Mouse (Mus musculus) left cerebral cortex, postnatal 4 days (tissue): Measurements from ENCODE around the gene Alcam. TPM values are rescaled to one million over a fixed set of nuclear protein-coding genes. Genes with fewer than 3 reads are reported as not detected.
A peak's percentile ranks its signal among the peaks of the same experiment; 100 is the strongest.

Experiments
- DNase-seq: peaks from one replicate; pipeline ENCODE4 v3.0.0-alpha.2; 2022
- intact Hi-C: fragments of 180-260 bp; cut with DNase I; formaldehyde crosslinking; loops from one replicate; pipeline ENCODE4 v1.15.1; 2025
- total RNA-seq, 2 experiments: library from RNA; stranded (reverse); gene quantifications; 2 replicates each; pipeline ENCODE4 v1.2.3; 2021

Gene Alcam
- total RNA-seq, 2 experiments from 2014 or later = 147 to 150 TPM

DNA sequence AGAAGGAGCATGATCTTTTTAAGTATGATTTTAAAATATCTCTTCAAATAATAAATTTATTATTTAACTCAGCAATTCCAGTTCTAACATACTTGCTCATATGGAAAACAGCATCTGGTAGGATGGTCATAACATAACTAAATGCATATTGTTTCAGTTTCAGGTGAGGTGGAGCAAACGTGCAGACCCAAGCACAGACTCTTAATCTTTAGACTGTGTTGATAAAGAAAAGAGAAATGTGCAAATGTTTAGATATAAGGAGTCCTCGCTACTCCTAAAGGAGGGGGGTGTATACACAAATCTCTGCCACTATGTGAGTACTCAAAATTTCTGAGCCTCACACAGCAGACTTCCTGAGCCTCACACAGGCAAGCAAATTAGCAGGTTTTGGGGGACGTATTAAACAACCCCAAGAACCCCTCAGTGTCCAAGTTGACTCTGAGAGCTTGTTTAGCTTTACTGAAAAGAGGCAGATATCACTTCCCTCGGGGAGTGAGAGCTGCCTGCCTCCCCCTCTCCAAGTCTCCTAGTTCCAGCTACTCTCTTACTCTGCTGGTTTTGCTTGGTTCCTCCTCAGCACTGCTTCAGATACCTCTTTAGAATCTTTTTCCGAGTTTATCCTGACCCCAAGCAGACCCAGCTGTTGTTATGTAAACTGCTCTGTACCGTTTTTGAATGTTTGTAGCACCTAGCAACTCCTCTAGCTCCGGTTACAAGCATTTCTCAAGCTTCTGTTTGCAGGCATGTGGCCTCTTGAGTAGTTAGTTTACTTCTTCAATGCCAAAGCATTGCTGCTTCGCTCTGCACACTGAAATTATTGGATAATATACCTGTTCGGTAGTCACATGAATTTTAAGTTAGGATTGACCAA is 10.0 kb downstream of the Alcam start:
- intact Hi-C loops = no loop called here
- DNase-seq = no peak

DNA sequence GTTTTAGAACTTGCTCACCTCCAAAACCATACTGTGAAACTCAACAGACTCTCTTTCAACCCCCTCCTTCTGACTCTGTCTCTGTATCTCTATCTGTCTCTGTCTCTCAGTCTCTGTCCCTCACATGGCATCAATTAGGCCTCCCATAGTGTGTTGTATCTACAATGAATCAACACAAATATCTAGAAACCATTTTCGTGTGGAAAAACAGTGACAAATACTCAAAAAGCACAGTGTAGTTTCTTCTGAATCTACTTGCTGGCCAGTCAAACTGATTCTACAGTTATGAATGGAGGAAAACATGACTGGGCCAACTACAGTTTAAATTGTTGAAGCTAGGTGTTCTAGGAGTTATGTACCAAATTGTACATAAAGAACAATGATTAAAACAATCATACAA is 10.8 kb downstream of the Alcam start:
- DNase-seq = no peak
- intact Hi-C loops = no loop called here

DNA sequence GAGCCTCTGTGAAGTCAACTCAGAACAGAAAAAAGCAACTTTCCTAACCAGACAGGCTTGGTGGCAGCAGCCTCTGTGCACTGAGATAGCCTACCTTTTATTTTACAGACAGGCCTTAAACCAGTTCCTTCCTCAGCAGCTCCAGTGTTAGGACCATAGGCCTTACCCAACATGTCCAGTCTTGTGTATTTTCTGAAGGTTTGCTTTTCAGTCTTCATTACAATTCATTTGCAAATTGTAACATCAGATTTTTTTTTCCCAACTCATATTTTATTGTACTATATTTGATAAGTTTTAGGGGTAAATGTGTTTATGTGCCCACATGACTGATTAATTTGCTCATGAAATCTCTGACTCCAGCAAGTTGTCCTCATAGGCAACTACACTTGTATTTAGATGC is 14.3 kb downstream of the Alcam start:
- intact Hi-C loops = no loop called here
- no peak for DNase-seq

DNA sequence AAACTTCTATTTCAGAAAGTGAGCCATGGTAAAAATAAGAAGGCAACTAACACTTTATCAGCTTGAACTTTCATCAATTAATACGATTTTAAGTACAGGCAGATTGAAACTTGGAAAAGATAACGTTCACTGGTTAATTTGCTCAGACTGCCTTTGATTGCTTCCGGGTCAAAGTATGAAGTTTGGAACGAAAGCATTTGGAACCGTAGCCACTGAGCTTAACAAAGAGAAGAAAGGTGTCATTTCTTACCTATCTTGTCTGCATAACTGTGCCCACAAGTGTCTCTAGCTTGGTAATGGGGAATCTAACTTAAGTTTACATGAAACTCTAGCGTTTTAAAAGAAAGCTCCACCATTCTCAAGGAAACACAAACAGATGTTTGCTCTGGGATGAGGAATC is 14.9 kb downstream of the Alcam start:
- no peak for DNase-seq
- intact Hi-C loops = no loop called here

DNA sequence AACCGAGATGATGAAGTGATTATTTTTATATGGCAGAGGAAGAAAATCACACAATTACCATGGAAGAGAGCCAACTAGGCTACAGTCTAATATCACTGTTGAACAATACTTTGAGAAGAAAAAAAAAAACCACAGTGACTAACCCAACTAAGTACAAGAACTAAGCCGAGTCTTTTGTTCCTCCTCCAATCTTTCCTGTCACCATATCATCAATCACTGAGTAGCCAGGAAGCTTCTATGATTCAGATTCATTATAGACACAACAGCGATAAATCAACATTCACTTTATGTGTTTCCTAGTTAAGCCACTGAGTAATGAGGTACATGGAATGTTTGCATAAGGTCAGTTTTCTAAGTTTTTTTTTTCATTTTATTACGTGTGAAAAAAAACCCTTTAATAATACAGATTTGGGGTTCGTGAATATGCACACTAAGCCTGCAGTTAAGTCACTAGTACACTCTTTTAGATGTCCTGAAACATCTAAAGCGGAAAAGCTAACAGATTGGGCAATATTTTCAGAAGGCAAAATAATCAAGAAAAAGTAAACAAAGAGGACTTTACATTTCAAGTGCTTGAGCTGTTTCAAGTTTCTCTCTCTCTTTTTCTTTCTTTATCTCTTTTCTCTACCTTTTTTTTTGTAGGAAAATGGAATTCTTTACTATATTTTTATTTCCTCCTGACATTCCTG is 15.5 kb downstream of the Alcam start:
- intact Hi-C loops = no loop called here
- DNase-seq = no peak

DNA sequence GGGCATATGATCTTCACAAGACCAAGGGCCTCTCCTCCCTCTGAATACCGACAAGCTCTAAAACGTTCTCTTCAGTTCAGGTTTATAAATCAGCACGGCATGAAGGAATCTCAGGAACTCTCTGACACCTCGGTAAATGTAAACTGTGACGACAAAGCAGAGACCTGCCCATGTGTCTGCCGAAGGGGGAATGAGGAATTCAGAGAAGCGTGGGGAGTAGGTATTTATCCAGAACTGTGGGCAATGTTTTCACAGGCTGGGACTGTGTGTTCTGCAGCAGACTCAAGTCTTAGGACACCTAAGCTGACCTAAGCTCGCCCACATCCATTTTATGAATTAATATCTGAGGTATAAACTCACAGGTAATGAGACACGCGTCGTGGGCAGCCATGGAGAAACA is 20.7 kb downstream of the Alcam start:
- no peak for DNase-seq
- intact Hi-C loops = no loop called here

DNA sequence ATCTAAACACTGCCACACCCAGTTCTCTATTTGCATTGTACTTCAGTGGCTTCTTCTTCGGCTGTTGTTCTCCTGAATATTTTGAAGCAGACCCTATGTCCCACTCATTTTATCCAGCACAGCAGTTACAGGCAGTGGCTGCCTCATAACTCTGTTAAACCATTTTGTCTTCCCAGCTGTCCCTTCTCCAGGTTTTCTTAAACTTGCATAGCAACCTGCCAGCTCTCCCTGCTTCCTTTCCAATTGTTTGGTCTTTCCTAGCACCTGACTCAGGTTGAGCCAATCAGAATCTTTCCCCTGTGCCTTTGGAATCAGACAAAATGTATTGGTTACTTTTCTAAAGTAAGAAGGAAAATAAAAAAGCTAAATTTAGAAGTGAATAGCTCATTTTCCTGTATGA is 21.8 kb downstream of the Alcam start:
- DNase-seq = no peak
- intact Hi-C loops = no loop called here

DNA sequence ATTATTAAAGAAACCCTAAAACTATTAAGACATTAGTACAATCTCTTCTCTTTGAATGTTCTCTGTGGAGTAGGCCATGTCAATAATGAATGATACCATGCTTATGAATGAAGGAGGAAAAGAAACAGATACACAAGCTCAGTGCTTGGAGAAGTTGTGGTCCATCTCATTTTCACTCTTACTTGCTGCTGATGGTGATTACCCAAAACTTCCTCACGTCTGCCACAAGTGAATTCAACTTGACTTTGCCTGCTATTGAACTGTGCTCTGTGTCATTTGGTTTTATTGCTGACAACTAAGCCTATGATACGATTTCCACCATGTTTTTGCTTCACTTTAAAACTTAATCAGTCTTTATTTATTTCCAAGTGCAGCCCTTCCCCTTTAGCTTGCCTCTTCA is 22.3 kb downstream of the Alcam start:
- DNase-seq = no peak
- intact Hi-C loops = no loop called here

DNA sequence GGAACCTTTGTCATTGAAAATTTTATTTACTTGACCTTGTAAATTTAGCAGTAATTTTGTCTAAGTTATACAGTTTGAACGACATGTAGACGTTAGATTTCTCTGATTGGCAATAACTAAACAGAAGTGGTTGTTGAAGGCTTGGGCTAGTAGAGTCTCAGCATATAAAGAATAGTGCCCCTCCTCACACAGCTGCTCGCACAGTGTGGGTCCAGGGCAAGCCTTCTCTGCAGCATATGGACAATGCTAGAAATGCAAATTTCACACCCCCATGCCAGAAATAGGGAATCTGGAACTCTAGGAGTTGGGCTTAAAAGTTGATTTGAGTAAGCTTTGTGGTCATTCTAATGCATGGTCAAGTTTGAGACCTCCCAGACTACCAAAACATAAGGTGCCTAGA is 23.8 kb downstream of the Alcam start:
- intact Hi-C loops = no loop called here
- DNase-seq = peak; percentile 70

DNA sequence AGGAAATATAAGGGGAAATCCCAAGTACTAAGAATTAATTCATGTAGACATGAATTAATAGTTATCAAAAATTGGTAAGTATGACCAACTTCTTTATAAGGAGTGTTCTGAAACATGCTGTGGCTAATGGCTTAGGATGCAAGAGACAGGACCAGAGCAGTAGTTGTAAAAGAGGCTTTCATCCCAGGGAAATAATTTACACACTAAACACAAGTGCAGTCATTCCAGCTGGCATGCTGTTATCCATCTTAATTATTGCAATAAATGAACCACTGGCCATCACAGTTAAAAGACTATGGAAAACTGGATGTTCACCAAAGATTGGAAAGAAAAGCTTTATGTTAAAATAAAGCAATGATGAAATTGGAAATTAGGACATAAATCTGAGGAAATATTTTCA is 24.2 kb downstream of the Alcam start:
- peak; percentile 5 for DNase-seq
- intact Hi-C loops = no loop called here

DNA sequence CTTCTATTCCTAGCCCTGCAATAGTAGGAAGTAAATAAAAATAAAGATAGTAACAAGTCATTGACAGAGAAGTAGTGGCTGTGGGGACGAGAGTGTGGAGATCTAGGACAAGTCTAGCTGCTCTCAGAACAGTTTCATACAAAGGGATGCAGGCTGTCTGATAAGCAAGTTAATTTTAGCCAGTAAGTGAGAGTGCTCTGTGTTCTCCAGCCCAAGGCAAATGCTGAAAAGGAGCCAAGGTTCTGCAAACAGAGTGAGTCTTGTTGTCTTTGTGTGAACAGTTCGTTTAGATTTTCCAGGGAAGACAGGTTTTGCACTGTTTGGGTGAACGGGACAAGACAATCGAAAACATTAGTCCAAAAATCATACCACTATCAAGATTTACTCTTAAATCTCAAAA is 25.4 kb downstream of the Alcam start:
- intact Hi-C loops = no loop called here
- DNase-seq = peak; percentile 16

DNA sequence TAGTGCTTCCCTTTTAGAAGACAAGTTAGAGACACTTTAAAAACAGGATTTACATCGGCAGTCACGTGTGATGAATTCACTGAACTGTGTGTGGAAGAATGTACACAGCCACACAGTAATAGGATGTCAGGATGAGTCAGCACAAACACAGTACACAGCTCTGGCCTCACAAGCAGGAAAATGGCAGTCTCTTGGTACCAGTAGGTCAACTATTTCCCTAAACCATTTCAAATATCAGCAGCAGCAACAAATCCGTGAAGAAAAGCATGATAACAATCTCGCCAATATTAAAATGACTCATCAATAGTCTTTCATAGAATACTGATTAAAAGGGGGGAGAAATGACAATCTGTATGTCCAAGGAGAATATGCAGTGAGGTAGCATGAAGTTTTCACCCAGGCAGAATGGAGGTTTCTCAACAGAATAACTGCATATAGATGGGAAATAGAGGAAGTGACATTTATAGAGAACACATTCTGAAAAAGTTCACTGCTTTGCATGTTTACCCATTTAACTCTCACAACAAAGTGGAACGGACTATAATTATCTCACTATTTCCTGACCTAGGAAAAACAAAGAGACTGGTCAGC is 35.2 kb downstream of the Alcam start:
- intact Hi-C loops = no loop called here
- DNase-seq = no peak

DNA sequence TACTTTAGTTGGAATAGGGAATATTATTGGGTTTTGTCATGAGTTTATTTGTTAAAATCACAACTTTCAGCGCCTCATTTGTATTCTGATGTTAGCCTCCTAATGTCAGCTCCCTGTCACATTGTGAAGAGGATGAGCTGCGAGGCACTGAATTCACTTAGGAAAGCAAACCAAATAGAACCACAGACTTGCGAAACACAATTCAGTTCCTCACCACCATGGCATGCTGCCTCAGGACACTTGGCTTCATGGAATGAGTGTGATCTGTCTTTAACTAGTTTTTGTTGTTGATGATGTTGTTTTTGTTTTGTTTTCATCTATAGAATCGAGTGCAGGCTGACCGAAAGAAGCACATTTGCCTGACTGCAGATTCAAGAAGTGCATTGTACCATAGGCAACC is 35.9 kb downstream of the Alcam start:
- intact Hi-C loops = no loop called here
- no peak for DNase-seq

DNA sequence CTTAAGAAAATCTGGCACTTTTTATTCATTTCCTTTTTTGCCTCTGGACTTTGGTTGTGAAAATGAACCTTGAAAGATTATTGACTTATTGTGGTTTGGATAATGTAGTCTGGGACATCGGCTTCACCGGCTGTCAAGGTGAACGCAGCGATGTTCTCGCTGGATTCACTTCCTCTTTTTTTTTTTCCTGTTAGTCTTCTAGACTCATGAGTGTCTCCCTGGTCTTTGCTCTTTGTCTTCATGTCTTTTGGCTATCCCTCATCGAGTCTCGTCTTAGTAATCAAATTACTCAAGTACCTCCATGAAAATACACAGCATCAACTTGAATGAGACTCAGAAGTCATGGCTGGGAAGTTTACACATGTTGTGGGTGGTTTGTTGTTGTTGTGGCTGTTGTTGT is 36.7 kb downstream of the Alcam start:
- intact Hi-C loops = no loop called here
- DNase-seq = no peak

DNA sequence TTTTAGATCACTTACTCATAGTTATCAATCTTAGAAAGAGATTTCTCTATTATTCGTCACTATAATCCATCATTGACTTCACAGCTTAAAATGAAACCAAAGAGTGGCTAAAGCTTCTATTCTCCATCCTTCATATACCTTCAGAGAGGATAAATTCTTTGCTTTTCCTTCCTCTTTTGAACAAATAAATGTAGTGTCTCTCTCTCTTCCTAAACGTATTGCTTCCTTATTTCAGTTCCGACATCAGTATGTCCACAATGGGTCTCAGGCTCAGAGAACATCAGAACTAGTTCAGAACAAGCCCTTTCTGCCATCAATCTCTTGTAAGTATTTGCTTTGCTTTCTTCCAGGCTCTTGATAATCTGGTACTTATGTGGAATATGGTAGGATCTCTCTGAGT is 40.2 kb downstream of the Alcam start:
- intact Hi-C loops = no loop called here
- DNase-seq = no peak

DNA sequence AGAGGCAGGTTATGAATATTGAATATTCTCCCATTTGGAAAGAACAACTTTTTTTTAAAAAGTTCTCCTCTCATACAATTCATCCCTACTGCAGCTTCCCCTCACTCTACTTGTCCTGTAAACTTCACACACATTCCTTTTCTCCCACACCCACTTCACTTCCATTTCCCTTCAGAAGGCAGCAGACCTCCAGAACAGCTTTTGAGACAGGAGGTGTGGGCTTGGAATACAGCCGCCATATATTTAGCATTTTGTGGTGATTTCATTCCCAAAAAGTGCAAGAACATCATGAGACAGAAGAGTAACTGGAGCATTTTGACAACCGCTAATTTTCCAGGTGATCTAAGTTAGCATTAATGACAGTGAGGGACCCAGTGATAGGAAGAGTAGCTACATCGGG is 47.8 kb downstream of the Alcam start:
- intact Hi-C loops = no loop called here
- no peak for DNase-seq

DNA sequence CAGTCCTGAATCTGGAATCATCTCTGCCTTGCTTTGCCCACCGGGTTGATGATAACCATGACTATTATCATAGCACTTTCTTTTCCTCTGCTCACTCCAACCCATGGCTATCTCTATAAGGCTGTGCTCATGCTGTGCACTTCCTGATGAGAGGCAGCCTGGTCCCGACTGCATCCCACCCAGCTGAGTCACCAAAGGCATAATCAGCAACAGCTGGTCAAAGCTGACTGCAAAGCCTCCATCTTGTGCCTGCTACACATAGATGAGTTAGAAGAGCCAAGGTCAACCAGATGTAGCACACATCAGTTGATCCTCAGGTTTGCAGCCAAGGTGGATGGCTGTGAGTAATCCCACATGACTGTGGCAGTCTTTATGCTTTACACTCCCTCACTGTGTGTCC is 48.6 kb downstream of the Alcam start:
- intact Hi-C loops = no loop called here
- DNase-seq = no peak

DNA sequence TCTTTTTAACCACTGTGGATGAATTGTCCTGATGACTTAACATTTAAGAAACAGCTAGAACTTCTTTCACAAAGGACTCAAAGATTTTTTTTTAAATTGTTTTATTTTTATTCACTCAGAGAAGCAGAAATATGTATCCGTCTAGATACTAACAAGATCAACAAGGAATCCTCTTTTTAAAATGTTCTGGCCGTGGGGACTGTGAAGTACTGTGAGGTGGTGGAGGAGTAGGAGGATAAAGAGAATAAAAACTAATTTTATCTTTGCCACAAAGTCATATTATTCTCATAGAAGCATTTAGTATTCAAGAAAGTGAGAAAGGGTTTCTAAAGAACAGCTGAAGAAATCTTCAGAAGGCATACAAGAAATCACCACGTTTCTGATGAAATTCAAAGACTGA is 54.8 kb downstream of the Alcam start:
- intact Hi-C loops = no loop called here
- DNase-seq = no peak

DNA sequence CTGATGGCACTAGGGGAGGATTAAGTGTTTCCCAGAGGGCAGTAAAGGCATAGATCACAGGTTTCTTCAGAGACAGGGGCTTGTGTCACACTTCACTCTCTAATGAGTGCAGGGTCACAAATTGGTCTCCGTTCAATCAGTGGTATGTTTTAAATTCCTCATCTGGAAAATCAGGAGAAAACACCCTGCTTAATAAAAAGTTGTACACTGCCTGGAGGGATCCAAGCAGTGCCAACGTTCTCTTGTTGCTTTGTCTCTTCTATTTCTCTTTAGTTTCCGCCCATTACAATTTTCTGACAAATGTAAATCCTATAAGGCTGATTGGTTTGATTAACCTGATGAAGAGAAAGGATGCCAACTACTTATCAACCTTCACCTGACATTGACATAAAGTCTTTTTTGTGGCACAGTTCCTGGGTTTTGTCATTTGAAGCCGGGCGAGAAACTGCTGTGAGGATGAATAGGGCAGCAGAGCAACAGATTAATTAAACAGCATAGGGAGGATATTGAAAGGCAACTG is 67.0 kb downstream of the Alcam start:
- intact Hi-C loops = no loop called here
- DNase-seq = no peak

DNA sequence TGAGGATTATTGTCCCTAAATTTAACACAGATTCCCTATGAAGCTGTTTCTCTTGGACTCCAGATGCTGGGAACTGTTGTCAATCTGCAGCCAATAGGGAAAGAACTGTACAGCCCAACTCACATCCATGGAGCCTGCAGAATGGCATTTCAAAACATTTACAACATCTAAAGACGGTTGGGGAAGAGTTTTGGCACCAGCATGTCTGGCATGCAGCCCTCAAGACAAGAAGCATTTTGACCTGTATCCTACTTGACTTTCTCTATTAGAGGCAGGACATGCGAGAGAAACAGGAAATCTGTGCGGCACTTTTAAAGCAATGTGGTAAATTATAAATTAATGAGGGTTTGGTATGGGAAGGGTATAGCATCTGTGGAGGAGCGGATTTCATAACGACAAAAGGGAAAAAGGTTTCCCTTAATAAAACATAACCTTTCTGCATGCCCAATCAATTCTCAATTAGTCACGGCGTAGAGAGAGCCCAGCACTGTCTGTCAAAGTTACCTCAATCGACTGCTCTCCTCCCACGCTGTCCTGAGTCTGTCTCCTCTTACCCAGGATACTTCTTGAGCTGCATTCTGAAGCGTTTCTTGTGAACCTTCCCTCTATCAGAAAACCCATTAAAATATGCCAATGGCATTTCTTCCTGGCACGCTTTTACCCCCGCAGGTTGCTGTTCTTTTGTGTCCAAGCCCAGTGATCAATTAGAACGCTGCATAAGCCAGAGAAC is 70.3 kb downstream of the Alcam start:
- intact Hi-C loops = no loop called here
- DNase-seq = peak; percentile 7
